Mouse (Mus musculus): ENCODE measurements around the gene Tmsb15b1. TPM values are rescaled to one million over a fixed set of nuclear protein-coding genes. Genes with fewer than 3 reads are reported as not detected.

The Tmsb15b1 gene
- total RNA-seq, 2 experiments from 2014 or later, result 6.7 to 16.8 TPM

Other genes with a start within 250 kb of the Tmsb15b1 start
- gene Morf4l2, start 233.2 kb downstream of the Tmsb15b1 start, total RNA-seq (2014; fragmentation: Nextera tagmentation), result 170 and 206 TPM in 2 replicates
- gene Morf4l2, start 233.2 kb downstream of the Tmsb15b1 start, total RNA-seq (2017), result 712 and 733 TPM in 2 replicates
- not detected in 2 replicates for gene Glra4, start 196.7 kb downstream of the Tmsb15b1 start, total RNA-seq (2014; fragmentation: Nextera tagmentation)
- gene Glra4, start 196.7 kb downstream of the Tmsb15b1 start, total RNA-seq (2017), result not detected in 2 replicates
- 0.77 and 1.2 TPM in 2 replicates for gene Plp1, start 154.2 kb downstream of the Tmsb15b1 start, total RNA-seq (2014; fragmentation: Nextera tagmentation)
- gene Plp1, start 154.2 kb downstream of the Tmsb15b1 start, total RNA-seq (2017), result 0.36 and 1.3 TPM in 2 replicates
- gene Rab9b, start 108.1 kb downstream of the Tmsb15b1 start, total RNA-seq (2014; fragmentation: Nextera tagmentation), result not detected in 2 replicates
- gene Rab9b, start 108.1 kb downstream of the Tmsb15b1 start, total RNA-seq (2017), result not detected in 2 replicates
- not detected in 2 replicates for gene H2bfm, start 49.5 kb downstream of the Tmsb15b1 start, total RNA-seq (2014; fragmentation: Nextera tagmentation)
- not detected in 2 replicates for gene H2bfm, start 49.5 kb downstream of the Tmsb15b1 start, total RNA-seq (2017)
- 12.7 and 59.8 TPM in 2 replicates for gene Tmsb15b2, start 1.4 kb downstream of the Tmsb15b1 start, total RNA-seq (2014; fragmentation: Nextera tagmentation)
- 9.2 TPM in 1 of 2 replicates, not detected in the other for gene Tmsb15b2, start 1.4 kb downstream of the Tmsb15b1 start, total RNA-seq (2017)
- gene Tmsb15l, start within 50 bp of the Tmsb15b1 start, total RNA-seq (2014; fragmentation: Nextera tagmentation), result 10.1 TPM in 1 of 2 replicates, not detected in the other
- gene Tmsb15l, start within 50 bp of the Tmsb15b1 start, total RNA-seq (2017), result 11.4 and 28.5 TPM in 2 replicates
- gene Zcchc18, start 16.3 kb upstream of the Tmsb15b1 start, total RNA-seq (2014; fragmentation: Nextera tagmentation), result not detected in 2 replicates
- not detected in 2 replicates for gene Zcchc18, start 16.3 kb upstream of the Tmsb15b1 start, total RNA-seq (2017)
- 4.9 and 16.1 TPM in 2 replicates for gene Slc25a53, start 61.4 kb upstream of the Tmsb15b1 start, total RNA-seq (2014; fragmentation: Nextera tagmentation)
- gene Slc25a53, start 61.4 kb upstream of the Tmsb15b1 start, total RNA-seq (2017), result 5.0 and 14.1 TPM in 2 replicates
- gene Fam199x, start 72.7 kb upstream of the Tmsb15b1 start, total RNA-seq (2014; fragmentation: Nextera tagmentation), result 4.1 and 5.4 TPM in 2 replicates
- 12.2 and 12.8 TPM in 2 replicates for gene Fam199x, start 72.7 kb upstream of the Tmsb15b1 start, total RNA-seq (2017)
- not detected in 2 replicates for gene Esx1, start 145.2 kb upstream of the Tmsb15b1 start, total RNA-seq (2014; fragmentation: Nextera tagmentation)
- gene Esx1, start 145.2 kb upstream of the Tmsb15b1 start, total RNA-seq (2017), result not detected in 2 replicates